Mouse (Mus musculus) forebrain, embryonic 14.5 days (tissue): ENCODE measurements around the gene Glb1l. TPM values are rescaled to one million over a fixed set of nuclear protein-coding genes. Genes with fewer than 3 reads are reported as not detected.

Experiments
- ATAC-seq: fragments of 200-750 bp; cut with Nextera tagmentation; 2 replicates; pipeline ENCODE4 v1.8.0; 2017; ENCODE audit warnings: mild to moderate bottlenecking, moderate library complexity
- DNase-seq: peaks from one replicate; pipeline ENCODE4 v3.0.0-alpha.2; 2015; ENCODE audit warnings: low spot score
- H3K27ac ChIP-seq: fragments of 300-500 bp; sonication (generic); 2 replicates; pipeline ENCODE4 v1.5.1; 2014; ENCODE audit warnings: low read depth, mild to moderate bottlenecking, control low read depth, low read length, moderate library complexity
- H3K27me3 ChIP-seq: fragments of 300-500 bp; sonication (generic); replicated peaks from 2 replicates; pipeline ENCODE4 v1.6.1; 2014; ENCODE audit warnings: low read length, control low read depth, mixed read lengths; ENCODE audit not compliant: control insufficient read depth, insufficient read depth
- H3K36me3 ChIP-seq: fragments of 300-500 bp; sonication (generic); 2 replicates; pipeline ENCODE4 v1.6.1; 2014; ENCODE audit warnings: low read length, control low read depth; ENCODE audit not compliant: control insufficient read depth, insufficient read depth
- H3K4me1 ChIP-seq: fragments of 300-500 bp; sonication (generic); 2 replicates; pipeline ENCODE4 v1.6.1; 2014; ENCODE audit warnings: antibody characterized with exemption, low read length, control low read depth; ENCODE audit not compliant: control insufficient read depth, insufficient read depth
- H3K4me2 ChIP-seq: fragments of 300-500 bp; sonication (generic); 2 replicates; pipeline ENCODE4 v1.6.1; 2014; ENCODE audit warnings: mild to moderate bottlenecking, control low read depth, low read length
- H3K4me3 ChIP-seq: fragments of 300-500 bp; sonication (generic); 2 replicates; pipeline ENCODE4 v1.5.1; 2014; ENCODE audit warnings: low read depth, low read length, control low read depth
- H3K9ac ChIP-seq: fragments of 300-500 bp; sonication (generic); 2 replicates; pipeline ENCODE4 v1.6.1; 2014; ENCODE audit warnings: mild to moderate bottlenecking, low read length, control low read depth, moderate library complexity
- H3K9me3 ChIP-seq: fragments of 300-500 bp; sonication (generic); replicated peaks from 2 replicates; pipeline ENCODE4 v1.6.1; 2016; ENCODE audit warnings: low read length, control low read depth, mixed read lengths; ENCODE audit not compliant: control insufficient read depth
- WGBS: fragments of 180-500 bp; shearing (Covaris S2); extraction: QIAGEN DNeasy Blood & Tissue Kit; methylation state at CpG from one replicate; pipeline ENCODE4 v1.1.7; 2014; 5-methylcytosine and 5-hydroxymethylcytosine counted together
- polyA plus RNA-seq: library from polyadenylated mRNA; unstranded; fragments of >200 nt; fragmentation: Nextera tagmentation; extraction: Ambion mirVana; gene quantifications from 2 replicates; pipeline ENCODE4 v1.2.1, GENCODE M21; 2014

Gene Glb1l
- polyA plus RNA-seq, 1 experiment from 2014 or later = 13.0 TPM

DNA sequence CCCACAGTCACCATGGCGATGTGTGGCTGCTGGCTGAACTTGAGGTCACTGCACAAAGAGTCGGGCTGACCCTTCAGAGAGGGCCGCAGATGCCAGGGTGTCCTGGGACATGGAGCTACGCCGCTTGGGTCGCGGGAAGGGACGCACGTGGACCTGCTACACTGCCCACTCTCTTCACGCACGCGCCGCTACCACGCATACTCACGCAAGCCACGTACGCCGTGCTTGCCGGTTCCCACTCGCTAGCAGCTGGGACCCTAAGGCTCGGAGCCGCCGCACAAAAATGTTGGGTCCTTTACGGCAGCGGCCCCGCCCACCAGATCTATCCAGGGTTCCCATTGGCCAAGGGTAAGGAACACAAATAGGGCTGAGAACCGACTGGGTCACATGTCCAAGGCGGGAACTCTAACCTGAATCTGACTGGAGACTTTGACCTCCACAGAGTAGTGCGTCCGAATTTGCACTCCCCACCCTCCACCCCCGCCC, 30.5 kb downstream of the Glb1l start, which contains the start of gene Abcb6:
Gene Abcb6, minus strand, starts transcription at position 288 of the 486 bp plus-strand sequence.
- no peak within 1 kb of the TSS; the same call in 1 of the 2 replicates for H3K27ac ChIP-seq
- H3K27me3 ChIP-seq = no peaks in the 10 kb centered on the region
- H3K4me2 ChIP-seq = peak within 1 kb of the TSS; percentile 97
- H3K9me3 ChIP-seq = no peaks in the 10 kb centered on the region
- H3K4me3 ChIP-seq = peak within 1 kb of the TSS; percentile 52
- ATAC-seq = peak; percentile 94
- H3K36me3 ChIP-seq = peaks cover 63% of the 10 kb centered on the region
- H3K4me1 ChIP-seq = peaks cover 7% of the 10 kb centered on the region
- under 1% methylated on average over 31 of the region's 31 CpGs for WGBS
- peak within 1 kb of the TSS; percentile 72 for H3K9ac ChIP-seq
- DNase-seq = peak; percentile 96

DNA sequence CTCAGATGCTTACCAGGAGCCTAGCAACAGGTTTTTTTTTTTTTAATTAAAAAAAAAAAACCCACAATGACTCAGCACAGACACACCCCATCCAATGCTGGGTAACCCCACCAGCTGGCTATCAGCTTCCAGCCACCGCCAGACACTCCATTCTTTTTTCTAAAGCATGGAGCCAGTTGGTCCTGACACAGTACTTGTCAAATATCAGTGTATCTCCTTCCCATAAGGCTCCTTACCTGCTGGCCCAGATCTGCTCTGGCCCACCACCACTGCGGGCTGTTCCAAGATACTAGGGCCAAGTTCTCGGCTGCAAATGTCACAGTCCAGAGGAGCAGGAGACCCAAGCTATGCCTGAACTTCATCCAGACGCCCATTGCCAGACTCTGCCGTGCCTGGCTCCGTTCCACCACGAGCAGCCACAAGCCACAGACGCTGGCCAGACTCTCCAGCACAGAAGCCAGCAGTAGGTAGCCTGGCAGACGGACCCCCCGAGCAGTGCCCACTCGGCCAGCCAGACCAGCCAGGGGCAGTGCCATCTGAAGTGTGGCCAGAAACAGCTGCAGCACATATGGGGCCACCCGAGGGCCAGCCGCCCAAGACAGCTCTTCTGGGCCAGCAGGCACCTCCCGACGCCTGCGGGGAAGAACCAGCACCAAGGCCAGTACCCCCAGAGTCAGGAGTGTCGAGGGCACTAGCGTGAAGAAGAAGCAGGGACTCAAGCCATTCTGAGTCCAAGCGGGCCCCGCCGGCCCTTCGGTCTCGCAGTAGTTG, 31.1 kb downstream of the Glb1l start:
- Histone ChIP-seq H3K27ac (no peak overlapping the region; the same call in 1 of the 2 replicates), H3K36me3 (peaks cover 63% of the 10 kb centered on the region), H3K4me2 (peak overlapping the region; percentile 97), H3K9ac (peak overlapping the region; percentile 72), H3K4me3 (peak overlapping the region; percentile 52), H3K9me3 (no peaks in the 10 kb centered on the region), H3K4me1 (peaks cover 7% of the 10 kb centered on the region), H3K27me3 (no peaks in the 10 kb centered on the region)
- ATAC-seq (peak; percentile 58), DNase-seq (peak; percentile 44)
- WGBS = 8% methylated on average over 23 of the region's 23 CpGs

DNA sequence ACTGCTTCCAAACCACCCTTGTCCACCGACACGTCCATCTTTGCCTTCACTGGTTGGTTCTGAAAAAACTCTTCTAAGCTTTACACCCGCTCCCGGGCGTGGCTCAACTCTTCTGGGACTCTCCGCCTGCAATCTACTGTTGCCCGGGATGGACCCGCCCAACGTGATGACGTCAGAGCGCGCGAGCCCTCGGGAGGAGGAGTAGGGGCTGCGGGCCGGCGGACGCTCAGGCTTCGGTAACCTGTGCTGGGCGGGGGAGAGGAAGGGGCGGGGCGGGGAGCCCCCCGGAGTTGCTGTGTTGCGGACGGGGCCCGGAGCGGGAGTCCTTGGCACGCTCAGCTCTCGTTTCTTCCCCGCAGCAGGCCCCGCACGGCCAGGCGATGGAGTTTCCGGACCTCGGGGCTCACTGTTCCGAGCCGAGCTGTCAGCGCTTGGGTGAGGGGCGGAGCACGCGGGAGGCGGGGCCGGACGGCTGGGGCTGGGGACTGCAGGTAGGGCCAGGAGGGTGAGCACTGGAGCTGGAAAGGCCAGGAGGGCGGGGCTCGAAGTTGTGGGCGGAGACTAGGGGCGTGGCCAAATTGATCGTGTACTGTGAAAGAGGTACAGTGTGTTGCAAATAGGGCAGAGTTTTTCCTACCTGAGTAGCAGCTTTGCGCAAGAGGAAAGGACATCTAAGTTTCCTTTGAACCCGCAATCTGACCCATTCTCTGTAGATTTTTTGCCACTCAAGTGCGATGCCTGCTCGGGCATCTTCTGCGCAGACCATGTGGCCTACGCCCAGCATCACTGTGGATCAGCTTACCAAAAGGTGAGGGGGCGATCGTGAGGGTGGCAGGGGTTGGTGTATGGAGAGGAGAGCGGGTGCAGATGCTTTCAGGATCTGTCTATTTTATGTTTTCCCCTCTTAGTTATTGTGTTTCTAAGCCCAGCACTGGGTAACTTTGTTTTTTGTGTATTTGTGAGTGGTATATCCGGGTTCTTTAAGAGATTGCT, 41.8 kb downstream of the Glb1l start, which contains the start of gene Zfand2b:
Gene Zfand2b, plus strand, starts transcription at position 175 of the 993 bp plus-strand sequence.
- Histone ChIP-seq H3K27me3 (no peaks in the 10 kb centered on the region), H3K4me1 (0 out of 2 replicates have a peak, but pooled peaks cover 8% of the 10 kb centered on the region), H3K27ac (peak within 1 kb of the TSS; percentile 82), H3K9ac (peak within 1 kb of the TSS; percentile 68), H3K36me3 (peaks cover 33% of the 10 kb centered on the region), H3K9me3 (no peaks in the 10 kb centered on the region), H3K4me2 (peak within 1 kb of the TSS; percentile 68), H3K4me3 (peak within 1 kb of the TSS; percentile 67)
- ATAC-seq (peak; percentile 98), DNase-seq (peak; percentile 96)
- 1% methylated on average over 59 of the region's 59 CpGs for WGBS

DNA sequence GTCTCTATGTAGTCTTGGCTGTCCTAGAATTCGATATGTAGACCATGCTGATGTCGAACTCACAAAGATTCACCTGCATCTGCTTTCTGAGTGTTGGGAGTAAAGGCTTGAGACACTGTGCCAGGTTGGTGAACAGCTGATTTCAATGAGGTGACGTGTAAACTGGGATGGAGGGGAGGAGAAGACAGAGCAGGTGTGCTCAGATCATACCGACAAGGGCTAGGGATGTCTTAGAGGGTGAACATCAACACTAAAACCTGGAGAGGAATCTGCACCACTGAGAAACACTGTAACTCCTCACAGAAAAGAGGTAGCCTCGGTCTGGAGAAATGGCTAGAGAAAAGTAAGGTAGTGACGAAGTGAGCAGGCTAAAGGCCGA, 42.5 kb downstream of the Glb1l start:
- DNase-seq = no peak
- H3K9ac ChIP-seq = peak overlapping the region; percentile 68
- 0 out of 2 replicates have a peak, but pooled peaks cover 8% of the 10 kb centered on the region for H3K4me1 ChIP-seq
- 0 out of 2 replicates have a peak overlapping the region, but pooled peaks have one; percentile 21 for H3K27ac ChIP-seq
- peak overlapping the region; percentile 68 for H3K4me2 ChIP-seq
- no peaks in the 10 kb centered on the region for H3K27me3 ChIP-seq
- WGBS = 10% methylated on average over 7 of the region's 7 CpGs
- no peaks in the 10 kb centered on the region for H3K9me3 ChIP-seq
- H3K4me3 ChIP-seq = peak overlapping the region; percentile 67
- peaks cover 26% of the 10 kb centered on the region for H3K36me3 ChIP-seq
- peak; percentile 30 for ATAC-seq

DNA sequence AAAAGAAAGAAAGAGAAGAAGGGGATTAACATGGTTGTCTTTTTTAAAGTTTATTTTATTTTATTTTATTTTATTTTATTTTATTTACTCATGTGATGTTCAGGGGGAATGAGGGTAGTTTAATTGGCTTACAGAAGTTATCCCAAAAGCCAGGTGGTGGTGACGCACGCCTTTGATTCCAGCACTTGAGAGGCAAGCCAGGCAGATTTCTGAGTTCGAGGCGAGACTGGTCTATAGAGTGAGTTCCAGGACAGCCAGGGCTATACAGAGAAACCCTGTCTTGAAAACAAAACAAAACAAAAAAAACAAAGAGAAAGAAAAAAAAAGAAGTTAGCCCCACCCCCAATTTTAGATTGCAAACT, 50.4 kb downstream of the Glb1l start:
- no peak overlapping the region for H3K4me3 ChIP-seq
- DNase-seq = no peak
- no peak for ATAC-seq
- no peaks in the 10 kb centered on the region for H3K9me3 ChIP-seq
- no peaks in the 10 kb centered on the region for H3K27me3 ChIP-seq
- no peak overlapping the region for H3K9ac ChIP-seq
- no peak overlapping the region for H3K4me2 ChIP-seq
- no peak overlapping the region for H3K27ac ChIP-seq
- H3K36me3 ChIP-seq = no peaks in the 10 kb centered on the region
- 75% methylated on average over 4 of the region's 4 CpGs for WGBS
- no peaks in the 10 kb centered on the region for H3K4me1 ChIP-seq

DNA sequence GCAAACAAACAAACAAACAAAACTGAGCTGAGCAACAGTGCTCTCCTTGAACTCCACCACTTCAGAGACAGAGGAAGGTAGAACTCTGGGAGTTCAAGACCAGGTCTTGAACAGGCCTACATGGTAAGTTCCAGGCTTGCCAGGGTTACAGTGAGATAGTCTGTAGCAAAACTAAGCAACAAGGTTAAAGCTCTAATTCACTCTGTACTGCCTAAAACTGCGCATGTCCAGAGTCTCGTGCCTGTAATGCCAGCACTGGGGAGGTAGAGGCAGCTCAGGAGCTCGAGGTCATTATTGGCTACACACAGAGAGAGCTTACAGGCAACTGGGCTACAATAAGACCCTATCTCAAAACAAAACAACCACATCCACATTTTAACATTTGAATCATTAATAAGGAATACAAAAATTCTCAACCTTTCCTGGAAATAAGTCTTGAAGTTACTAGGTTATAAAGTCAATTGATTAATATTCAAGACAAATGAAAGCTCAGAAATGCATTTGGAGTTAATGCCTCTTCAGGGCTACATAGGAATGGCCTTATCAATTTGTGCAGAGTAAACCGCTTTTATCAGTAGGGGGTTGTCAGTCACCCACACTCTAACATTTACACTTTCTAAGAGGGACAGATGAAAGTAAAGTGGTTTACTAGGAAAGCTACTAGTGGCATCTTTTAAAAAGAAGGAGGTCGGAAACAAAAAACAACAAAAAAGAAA, 50.9 kb downstream of the Glb1l start:
- Histone ChIP-seq H3K4me3 (no peak overlapping the region), H3K4me2 (no peak overlapping the region), H3K27ac (no peak overlapping the region), H3K36me3 (no peaks in the 10 kb centered on the region), H3K4me1 (no peaks in the 10 kb centered on the region), H3K27me3 (no peaks in the 10 kb centered on the region), H3K9ac (no peak overlapping the region), H3K9me3 (no peaks in the 10 kb centered on the region)
- DNase-seq = no peak
- no peak for ATAC-seq
- 67% methylated on average over 5 of the region's 5 CpGs for WGBS

DNA sequence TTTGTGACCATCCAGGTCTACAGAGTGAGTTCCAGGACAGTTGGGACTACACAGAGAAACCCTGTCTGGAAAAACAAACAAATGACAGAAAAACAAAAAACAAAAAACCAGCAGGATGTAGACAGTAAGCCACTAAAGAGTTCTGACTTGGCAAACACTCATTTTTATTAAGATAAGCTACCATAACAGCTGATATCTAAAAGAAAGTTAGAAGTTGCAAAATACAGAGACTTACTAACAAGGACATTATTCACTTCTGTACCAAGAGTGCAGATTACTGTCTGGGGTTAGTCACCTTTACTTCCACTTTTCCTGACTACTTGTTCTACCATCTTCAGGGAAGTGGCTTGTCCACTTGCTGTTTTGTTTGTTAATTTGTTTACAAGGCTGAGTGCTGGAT, 51.6 kb downstream of the Glb1l start:
- Histone ChIP-seq H3K4me2 (no peak overlapping the region), H3K27ac (no peak overlapping the region), H3K4me1 (no peaks in the 10 kb centered on the region), H3K9ac (no peak overlapping the region), H3K36me3 (no peaks in the 10 kb centered on the region), H3K4me3 (no peak overlapping the region), H3K9me3 (no peaks in the 10 kb centered on the region), H3K27me3 (no peaks in the 10 kb centered on the region)
- DNase-seq = no peak
- no peak for ATAC-seq

DNA sequence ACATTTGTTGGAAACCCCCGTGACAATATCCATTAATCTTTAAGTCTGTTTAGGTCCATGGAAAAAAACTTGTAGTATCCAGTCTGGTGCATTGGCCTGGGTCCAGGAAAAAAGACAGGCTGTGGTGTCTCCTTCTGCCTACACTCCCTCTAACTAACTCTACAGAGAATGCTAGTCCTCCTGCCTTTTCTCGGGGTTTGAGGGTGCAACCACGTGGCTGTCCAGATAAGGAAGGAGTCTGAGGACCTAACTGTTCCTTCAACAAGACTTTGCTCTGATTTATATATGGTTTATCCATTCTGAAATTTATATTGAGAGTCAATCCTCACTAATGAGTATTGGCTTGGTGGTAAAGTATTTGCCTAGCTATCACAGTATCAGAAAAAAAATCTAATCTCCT, 54.8 kb downstream of the Glb1l start:
- no peaks in the 10 kb centered on the region for H3K36me3 ChIP-seq
- H3K27ac ChIP-seq = no peak overlapping the region
- WGBS = 76% methylated on average over 3 of the region's 3 CpGs
- ATAC-seq (no peak), DNase-seq (peak; percentile 4)
- H3K4me3 ChIP-seq = no peak overlapping the region
- H3K9me3 ChIP-seq = no peaks in the 10 kb centered on the region
- no peak overlapping the region for H3K4me2 ChIP-seq
- no peak overlapping the region for H3K9ac ChIP-seq
- H3K27me3 ChIP-seq = no peaks in the 10 kb centered on the region
- H3K4me1 ChIP-seq = no peaks in the 10 kb centered on the region
